Mouse (Mus musculus) gastrocnemius, adult 18-20 months (tissue): ENCODE data around the gene Ifitm3. TPM values are rescaled to one million over a fixed set of nuclear protein-coding genes. Genes with fewer than 3 reads are reported as not detected.

Source experiments
- DNase-seq: peaks from one replicate; pipeline ENCODE4 v3.0.0; 2021; ENCODE audit warnings: low spot score
- long read RNA-seq, 2 experiments: library from polyadenylated mRNA; stranded (forward); transcript quantifications; one replicate each; pipeline ENCODE4 v2.0.0; 2021
- total RNA-seq, 2 experiments: library from RNA; stranded (reverse); gene quantifications; 2 replicates each; pipeline ENCODE4 v1.2.3; 2021

Ifitm3 gene
- total RNA-seq = 10 to 100 TPM; 32.8 to 49.0 TPM
- long read RNA-seq, experiment 1, transcript Ifitm3-201 (2 exons, 678 nt) = major isoform, 19 of 19 reads
- long read RNA-seq, experiment 1, partial matches to known transcripts = 0 of 19 reads
- long read RNA-seq, experiment 1, other reads (novel, unspliced or antisense) = 0 of 19 reads
- long read RNA-seq, experiment 2, transcript Ifitm3-201 (2 exons, 678 nt) = major isoform, 27 of 28 reads
- long read RNA-seq, experiment 2, partial matches to known transcripts = 1 of 28 reads
- long read RNA-seq, experiment 2, other reads (novel, unspliced or antisense) = 0 of 28 reads

- DNase-seq = peak; percentile 71
Measured at GRCm38 (mm10) chr7:141010593-141010992, at the start of gene Ifitm3. Ifitm3 (minus strand) TSS chr7:141010770.

- no peak for DNase-seq
Measured at GRCm38 (mm10) chr7:141059929-141060328, 49.4 kb upstream of the Ifitm3 start.

- no peak for DNase-seq
Measured at GRCm38 (mm10) chr7:141058601-141059341, 48.2 kb upstream of the Ifitm3 start.

- DNase-seq = no peak
Measured at GRCm38 (mm10) chr7:141057541-141057940, 47.0 kb upstream of the Ifitm3 start.

- no peak for DNase-seq
Measured at GRCm38 (mm10) chr7:141056976-141057375, 46.4 kb upstream of the Ifitm3 start.

- DNase-seq = no peak
Measured at GRCm38 (mm10) chr7:141055785-141056184, 45.2 kb upstream of the Ifitm3 start.

GRCm38 (mm10) chr7:141052421-141052820 is 41.9 kb upstream of the Ifitm3 start:
- DNase-seq = no peak

GRCm38 (mm10) chr7:141052016-141052415 is 41.4 kb upstream of the Ifitm3 start:
- no peak for DNase-seq

GRCm38 (mm10) chr7:141051060-141051685 is 40.6 kb upstream of the Ifitm3 start:
- DNase-seq = no peak

- no peak for DNase-seq
Measured at GRCm38 (mm10) chr7:141049326-141049725, 38.8 kb upstream of the Ifitm3 start.

- DNase-seq = peak; percentile 93
Measured at GRCm38 (mm10) chr7:141048226-141049218, 38.0 kb upstream of the Ifitm3 start.

- DNase-seq = peak; percentile 89
Measured at GRCm38 (mm10) chr7:141047581-141048225, 37.1 kb upstream of the Ifitm3 start.

GRCm38 (mm10) chr7:141046931-141047580 is 36.5 kb upstream of the Ifitm3 start:
- peak; percentile 53 for DNase-seq

GRCm38 (mm10) chr7:141042539-141042938 is 32.0 kb upstream of the Ifitm3 start:
- no peak for DNase-seq

GRCm38 (mm10) chr7:141041661-141042060 is 31.1 kb upstream of the Ifitm3 start:
- DNase-seq = peak; percentile 70

GRCm38 (mm10) chr7:141040867-141041606 is 30.5 kb upstream of the Ifitm3 start:
- DNase-seq = no peak

GRCm38 (mm10) chr7:141039386-141040107 is 29.0 kb upstream of the Ifitm3 start:
- DNase-seq = no peak
